Mouse (Mus musculus) urinary bladder, adult 18-20 months (tissue): ENCODE measurements around the gene Serinc3.
"Not testable (repeated sequence)": the region's sequence is repeated elsewhere in the genome, so short reads cannot be mapped to it uniquely, and the experiment has no call there.

Experiments
- DNase-seq, 2 experiments: peaks; one replicate each; pipeline ENCODE4 v3.0.0; 2022; ENCODE audit warnings: low spot score in 2 of 2, mixed read lengths in 2 of 2

Serinc3 gene

GRCm38 (mm10) chr2:163644575-163645385, at the start of gene Serinc3:
Gene Serinc3 (minus strand): TSS chr2:163645131.
- DNase-seq: peak; percentile 99 to 100

- no peak for DNase-seq
Measured at GRCm38 (mm10) chr2:163693716-163694314, 48.9 kb upstream of the Serinc3 start.

DNA sequence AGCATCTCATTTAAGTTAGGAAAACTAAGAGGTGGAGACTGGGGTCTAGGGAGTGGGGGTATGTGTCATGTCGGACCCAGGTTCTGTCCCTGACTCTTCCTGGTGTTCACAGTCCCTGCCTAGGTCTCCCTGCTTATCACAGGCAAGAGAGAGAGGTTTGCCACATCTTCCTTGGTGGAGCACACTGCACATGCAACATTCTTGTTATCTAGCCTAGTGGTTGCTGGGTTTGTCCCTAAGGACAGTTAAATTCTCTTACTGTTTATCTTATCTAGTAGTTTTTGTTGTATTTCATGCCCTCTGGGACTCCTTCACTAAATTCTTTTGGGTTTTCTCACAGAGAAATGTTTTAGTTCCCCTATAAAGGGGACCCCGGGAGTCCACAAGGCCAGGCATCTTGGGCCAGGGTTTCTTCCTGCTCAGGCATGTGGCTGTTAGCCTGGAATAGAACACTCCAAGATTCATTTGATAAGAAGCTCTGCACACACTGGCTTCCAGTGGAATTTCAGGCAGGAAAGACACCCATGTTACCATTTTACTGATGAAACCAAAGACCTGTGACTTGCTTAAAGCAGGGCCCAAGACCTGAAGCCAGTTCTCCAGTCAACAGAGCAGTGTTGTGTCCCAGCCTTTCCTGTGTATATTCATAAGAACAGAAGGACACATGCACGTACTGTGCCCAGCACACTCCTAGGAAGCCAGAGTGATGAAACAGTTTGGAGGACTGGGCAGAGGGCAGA, 48.1 kb upstream of the Serinc3 start:
- DNase-seq: no peak

DNA sequence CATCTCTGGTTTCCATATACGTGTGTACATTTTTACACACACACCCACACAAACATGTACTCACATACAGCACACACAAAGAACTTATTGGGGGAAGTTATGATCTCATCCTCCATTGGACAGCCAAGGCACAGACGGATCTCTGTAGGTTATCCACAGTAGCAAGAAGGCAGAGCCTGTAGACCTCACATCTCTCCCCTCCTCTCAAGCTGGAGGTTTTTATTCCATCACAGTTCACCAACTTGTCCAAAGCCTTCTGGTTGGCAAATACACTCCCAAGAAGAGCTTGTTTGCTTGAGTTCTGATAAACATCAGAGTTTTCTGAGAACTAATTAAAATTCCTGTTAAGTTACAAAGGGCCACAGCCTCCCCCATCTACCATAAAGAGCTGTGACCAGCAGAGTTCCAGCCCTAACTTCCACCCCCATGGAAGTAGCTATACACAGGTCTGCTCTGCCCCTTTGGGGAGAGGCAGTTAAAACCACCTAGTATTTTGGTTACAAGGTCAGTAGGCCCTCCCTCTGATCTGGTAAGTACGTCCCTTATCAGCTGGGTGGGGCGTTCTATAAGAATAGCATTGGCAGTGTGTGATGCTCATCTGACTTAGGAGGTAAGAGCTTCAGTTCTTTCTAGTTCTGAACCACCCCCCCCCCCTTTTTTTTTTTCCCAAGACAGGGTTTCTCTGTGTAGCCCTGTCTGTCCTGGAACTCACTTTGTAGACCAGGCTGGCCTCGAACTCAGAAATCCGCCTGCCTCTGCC, 47.1 kb upstream of the Serinc3 start:
- no peak for DNase-seq

GRCm38 (mm10) chr2:163690409-163691304, 45.7 kb upstream of the Serinc3 start:
- no peak for DNase-seq

DNA sequence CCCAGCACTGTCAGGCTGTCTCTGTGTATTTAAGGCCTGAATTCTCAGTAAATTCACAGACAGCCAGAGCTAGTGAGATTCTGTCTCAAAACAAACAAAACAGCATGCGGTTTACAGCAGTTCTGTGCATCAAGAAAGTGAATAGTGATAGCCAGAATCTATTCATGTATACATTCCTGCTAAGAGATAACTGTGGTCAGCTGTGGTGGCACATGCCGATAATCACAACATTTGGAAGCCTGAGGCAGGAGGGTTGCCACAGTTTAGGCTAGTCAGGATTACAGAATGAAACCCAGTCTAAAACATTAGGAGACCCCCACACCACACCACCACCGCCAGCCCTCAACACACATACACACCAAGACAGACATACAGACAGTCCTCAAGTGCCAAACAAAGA, 44.8 kb upstream of the Serinc3 start:
- DNase-seq: no peak

DNA sequence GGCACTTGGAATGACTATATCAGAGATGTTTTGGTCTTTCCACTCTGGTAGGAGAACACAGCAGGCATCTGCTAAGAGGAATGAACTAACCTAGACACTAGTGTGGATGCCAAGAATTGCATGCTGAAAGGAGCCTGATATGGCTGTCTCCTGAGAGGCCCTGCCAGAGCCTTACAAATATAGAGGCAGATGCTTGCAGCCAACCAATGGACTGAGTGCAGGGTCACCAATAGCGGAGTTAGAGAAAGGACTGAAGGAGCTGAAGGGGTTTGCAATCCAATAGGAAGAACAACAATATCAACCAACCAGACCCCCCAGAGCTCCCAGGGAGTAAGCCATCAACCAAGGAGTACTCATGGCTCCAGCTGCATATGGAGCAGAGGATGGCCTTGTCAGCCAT, 43.4 kb upstream of the Serinc3 start:
- DNase-seq: not testable (repeated sequence)

DNA sequence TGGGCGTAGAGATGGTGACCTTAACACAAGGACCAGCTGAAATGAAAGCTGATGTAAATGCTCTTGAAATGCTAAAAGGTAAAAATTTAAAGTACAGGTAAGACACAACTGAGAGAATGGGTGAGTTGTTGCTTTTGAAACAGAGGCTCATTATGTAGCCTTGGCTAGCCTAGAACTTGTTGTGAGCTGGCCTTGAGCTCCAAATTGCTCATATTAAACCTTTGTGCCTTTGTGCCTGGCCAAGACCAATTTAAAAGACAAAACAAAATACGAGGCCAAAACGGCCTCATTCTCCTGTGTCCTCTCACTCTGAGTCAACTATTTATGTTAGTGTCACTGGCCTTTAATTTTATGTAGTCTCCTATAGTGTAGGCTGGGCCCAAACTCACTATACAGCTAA, 42.0 kb upstream of the Serinc3 start:
- DNase-seq: no peak

DNA sequence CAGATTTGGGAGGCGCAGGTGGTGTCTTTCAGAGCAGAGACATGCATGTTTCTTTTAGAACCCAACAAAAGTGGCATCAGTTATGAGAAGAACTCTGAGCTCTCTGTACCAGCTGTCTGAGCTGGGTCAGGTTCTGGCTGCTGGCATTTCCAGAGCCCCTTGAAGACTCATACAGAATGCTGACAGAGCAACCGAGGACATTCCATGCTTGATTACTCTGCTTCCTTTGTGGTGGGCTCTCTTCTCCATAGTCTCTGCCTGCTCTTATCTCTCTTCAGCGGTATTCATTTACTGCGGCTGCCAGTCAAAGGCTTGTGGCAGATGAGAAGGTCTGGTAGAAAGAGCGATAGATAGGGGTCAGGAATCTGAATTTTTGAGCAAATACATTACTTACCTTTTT, 41.3 kb upstream of the Serinc3 start:
- no peak for DNase-seq

GRCm38 (mm10) chr2:163685761-163686200, 40.9 kb upstream of the Serinc3 start:
- DNase-seq: peak; percentile 23 to 54

- no peak for DNase-seq
Measured at GRCm38 (mm10) chr2:163685287-163685686, 40.4 kb upstream of the Serinc3 start.

- no peak for DNase-seq
Measured at GRCm38 (mm10) chr2:163682344-163682743, 37.4 kb upstream of the Serinc3 start.

- DNase-seq: no peak
Measured at GRCm38 (mm10) chr2:163676745-163677144, 31.8 kb upstream of the Serinc3 start.

DNA sequence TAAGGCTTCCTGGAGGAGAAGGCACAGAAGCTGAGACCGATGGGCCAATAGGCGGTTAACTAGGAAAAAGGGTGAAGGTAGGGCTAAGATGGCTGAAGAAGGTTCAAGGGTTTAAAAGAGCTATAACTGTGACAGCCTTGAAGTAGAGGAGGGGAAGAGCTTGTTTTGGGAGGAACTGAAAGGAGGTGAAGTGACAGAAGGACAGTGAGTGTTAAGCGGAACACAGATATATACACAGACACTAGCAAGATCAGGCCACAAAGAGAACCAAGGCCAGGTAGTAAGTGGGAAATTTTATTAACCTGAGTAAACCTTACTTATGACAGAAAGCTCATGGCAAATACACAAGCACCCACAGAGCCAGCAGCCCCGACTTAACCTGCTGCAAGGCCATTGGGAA, 31.4 kb upstream of the Serinc3 start:
- no peak for DNase-seq

DNA sequence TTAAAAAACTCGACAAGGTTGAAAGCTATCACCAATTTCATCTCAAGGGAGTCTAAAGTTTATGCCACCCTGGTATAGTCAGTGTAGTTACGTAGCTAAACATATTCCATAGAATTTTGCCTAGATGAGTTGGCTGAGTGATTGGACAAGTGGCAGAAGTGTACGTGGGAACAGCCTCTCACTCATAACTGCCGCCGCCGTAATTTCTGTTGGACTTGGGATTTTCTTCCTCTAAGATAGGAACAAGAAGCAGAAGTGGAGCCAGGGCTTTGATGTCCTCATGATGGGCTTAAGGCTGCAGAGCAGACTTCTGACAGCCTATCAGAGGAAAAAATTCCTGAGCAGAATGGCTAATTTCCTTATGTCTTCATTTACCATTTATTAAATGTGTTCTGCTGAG, 30.7 kb upstream of the Serinc3 start:
- DNase-seq: no peak

DNA sequence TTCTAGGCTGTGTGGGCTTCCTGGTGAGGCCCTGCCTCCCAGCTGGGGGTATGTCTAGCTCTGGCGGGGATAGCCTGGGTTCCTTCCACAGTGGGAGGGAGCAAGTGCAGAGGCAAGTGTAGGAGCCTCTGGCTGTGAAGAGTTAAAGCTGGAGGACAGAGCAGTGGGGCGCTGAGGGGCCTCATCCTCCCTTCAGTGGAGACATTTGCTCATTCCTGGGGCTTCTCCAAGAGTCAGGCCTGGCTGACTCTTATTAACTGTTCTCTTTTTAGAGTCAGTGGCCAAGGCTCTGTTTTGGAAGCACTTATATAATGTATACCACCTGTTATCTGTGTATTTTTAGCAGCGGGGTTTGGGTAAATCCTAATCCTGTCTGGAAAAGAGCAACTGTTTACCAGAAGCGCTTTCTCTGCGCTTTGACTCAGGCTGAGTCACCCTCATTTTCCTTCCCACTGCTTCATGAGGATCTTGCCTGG, 30.3 kb upstream of the Serinc3 start:
- no peak for DNase-seq

DNA sequence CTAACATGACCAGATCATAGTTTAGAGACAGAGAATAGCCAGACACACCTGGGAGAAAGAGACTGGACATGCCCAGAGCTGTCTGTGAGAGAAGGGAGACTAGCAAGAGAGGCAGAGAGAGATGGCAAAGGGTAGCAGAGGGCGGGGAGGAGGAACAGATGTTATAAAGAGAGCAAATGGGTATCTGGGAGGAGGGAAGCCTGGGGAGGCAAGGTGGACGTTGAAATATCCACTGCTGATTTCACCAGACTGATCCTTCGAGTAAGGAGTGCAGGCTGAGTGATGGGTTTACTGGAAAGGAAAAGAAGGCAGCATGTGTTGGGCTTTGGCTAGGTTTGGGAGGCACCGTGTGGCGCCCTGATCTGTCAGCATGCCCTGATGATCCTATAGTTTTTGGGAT, 29.5 kb upstream of the Serinc3 start:
- DNase-seq: no peak

DNA sequence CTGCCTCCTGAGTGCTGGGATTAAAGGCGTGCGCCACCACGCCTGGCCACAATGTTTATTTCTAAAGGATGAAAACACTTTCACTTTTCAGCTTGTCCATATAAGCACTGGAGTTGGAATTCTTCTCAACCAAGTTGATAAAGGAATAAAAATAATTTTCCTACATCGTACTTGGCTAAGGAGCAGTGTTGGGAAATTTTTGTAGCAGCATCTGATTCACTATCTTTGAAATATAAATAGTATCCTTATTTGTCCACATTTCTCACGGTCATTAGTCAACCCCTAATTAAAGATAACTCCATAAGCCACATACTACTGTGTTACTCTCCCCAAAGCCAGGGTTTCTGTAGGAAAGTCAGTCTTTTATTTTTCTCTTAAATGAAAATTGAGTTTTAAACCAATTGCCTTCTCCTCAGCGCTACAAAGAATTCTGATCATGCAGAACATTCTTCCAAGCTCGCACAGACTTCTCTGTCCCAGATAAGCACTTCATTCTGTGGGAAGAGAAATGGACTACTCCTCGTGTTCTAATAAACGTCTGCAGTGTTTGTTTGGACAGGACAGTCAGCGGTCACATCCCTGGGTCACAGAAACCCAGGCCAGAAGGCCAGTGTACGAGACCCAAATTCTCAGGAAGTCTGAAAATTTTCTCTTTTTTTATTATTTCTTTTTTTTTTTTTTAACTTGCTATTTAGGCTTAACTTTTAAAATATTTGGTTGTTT, 26.1 kb upstream of the Serinc3 start:
- DNase-seq: no peak

- no peak for DNase-seq
Measured at GRCm38 (mm10) chr2:163667045-163667444, 22.1 kb upstream of the Serinc3 start.

DNA sequence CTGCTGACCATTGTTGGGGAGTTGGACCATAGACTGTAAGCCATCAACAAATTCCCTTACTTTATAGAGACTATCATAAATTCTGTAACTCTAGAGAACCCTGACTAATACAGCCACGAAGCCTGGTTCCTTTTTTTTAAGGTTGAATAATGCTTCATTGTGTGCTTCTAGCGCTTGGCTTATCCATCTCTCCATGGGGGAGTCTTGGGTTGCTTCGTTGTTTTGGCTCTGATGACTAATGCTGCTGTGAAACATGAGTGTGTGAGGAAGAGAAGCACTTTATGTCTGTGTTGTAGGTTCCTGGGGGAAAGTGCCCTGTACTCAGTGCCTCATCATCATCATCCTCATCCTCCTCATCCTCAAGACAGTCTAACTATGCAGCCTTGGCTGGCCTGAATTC, 19.0 kb upstream of the Serinc3 start:
- no peak for DNase-seq
